ENCODE assay signal across 15 mouse cellular contexts in genomic region chr14:87305481-87305880, GRCm38 (mm10).
A peak's percentile ranks its signal among the peaks of the same experiment; 100 is the strongest.
DNase-seq lines count a peak whose midpoint lies in the region; TF ChIP-seq lines count a peak whose summit lies in the region.
"Had no signal": no experiment of that assay in that cellular context is flagged by ENCODE, and none has a peak within 500 bp of the region (broad histone marks: within the 10 kb centered on the region; RNA-seq: fewer than 3 reads in every experiment).

No protein-coding gene starts in this region.

- peak; percentile 45 to 64 for DNase-seq in cerebellum, postnatal 14 days
- DNase-seq in cerebellum, adult 11 months, result no peak
- peak; percentile 38 for DNase-seq in forelimb bud, embryonic 11.5 days (ENCODE audit: low read depth, low spot score)
- peak; percentile 33 for DNase-seq in hindlimb bud, embryonic 11.5 days (ENCODE audit: extremely low spot score, low read depth, low spot score)
- DNase-seq in gastrocnemius, adult 2 months, result no peak
- DNase-seq: adrenal gland, adult 8-10 months; adrenal gland, postnatal 14 days; adrenal gland, postnatal 36 days; cerebellum, adult 2 months; cerebellum, adult 9-10 months; forebrain, postnatal 0 days had no signal

- intact Hi-C loops in gastrocnemius, adult 2 months (cut with DNase I), result no loop called here

- TF ChIP-seq CTCF in gastrocnemius, adult 2 months (IDR thresholded peaks at IDR 0.05), result no peak

- H3K4me3 ChIP-seq in gastrocnemius, adult 2 months, result no peak overlapping the region
- H3K4me3 ChIP-seq: embryonic facial prominence, embryonic 10.5 days; embryonic facial prominence, embryonic 12.5 days; forebrain, embryonic 13.5 days; forebrain, embryonic 15.5 days had no signal

- H3K27ac ChIP-seq in gastrocnemius, adult 2 months, result no peak overlapping the region
- H3K27ac ChIP-seq: embryonic facial prominence, embryonic 10.5 days; embryonic facial prominence, embryonic 12.5 days; forebrain, embryonic 13.5 days; forebrain, embryonic 15.5 days had no signal

Comparison
In these comparisons a context has a peak if more than half of its experiments do, and no peak if none do; other contexts are left out.
1. DNase-seq: peak in cerebellum, postnatal 14 days (2 of 2), forelimb bud, embryonic 11.5 days (single experiment) and hindlimb bud, embryonic 11.5 days (single experiment); none in cerebellum, adult 11 months (single experiment) and gastrocnemius, adult 2 months (single experiment).